Mouse (Mus musculus) megakaryocyte, embryonic 14.5 days (primary cell): Measurements from ENCODE around the gene Tmem98.

ENCODE experiments used
- FLI1 ChIP-seq: IDR thresholded peaks from 2 replicates; pipeline ENCODE4 v1.6.1; 2012; ENCODE audit warnings: low read length, inconsistent platforms, mixed read lengths
- GATA1 ChIP-seq: IDR thresholded peaks from 3 replicates; pipeline ENCODE4 v1.6.1; 2012; ENCODE audit warnings: mixed read lengths, low read length, inconsistent platforms, borderline replicate concordance

DNA sequence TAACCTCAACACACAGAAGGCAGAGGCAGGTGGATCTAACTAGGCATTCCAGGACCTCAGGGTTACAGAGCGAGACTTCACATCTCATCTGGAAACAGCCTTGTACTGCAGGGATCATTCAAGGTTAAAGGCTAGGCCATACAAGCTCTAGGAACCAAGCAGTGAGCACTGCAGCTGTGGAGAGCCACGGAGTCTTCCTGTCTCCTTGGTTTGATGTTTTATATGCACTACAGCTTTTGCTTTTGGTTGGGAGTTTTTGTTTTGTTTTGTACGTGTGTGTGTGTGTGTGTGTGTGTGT, 42.7 kb upstream of the Tmem98 start:
- TF ChIP-seq GATA1 (no peak), FLI1 (no peak)
